Mouse (Mus musculus): ENCODE measurements around the gene Lrrc36.

Gene Lrrc36

DNA sequence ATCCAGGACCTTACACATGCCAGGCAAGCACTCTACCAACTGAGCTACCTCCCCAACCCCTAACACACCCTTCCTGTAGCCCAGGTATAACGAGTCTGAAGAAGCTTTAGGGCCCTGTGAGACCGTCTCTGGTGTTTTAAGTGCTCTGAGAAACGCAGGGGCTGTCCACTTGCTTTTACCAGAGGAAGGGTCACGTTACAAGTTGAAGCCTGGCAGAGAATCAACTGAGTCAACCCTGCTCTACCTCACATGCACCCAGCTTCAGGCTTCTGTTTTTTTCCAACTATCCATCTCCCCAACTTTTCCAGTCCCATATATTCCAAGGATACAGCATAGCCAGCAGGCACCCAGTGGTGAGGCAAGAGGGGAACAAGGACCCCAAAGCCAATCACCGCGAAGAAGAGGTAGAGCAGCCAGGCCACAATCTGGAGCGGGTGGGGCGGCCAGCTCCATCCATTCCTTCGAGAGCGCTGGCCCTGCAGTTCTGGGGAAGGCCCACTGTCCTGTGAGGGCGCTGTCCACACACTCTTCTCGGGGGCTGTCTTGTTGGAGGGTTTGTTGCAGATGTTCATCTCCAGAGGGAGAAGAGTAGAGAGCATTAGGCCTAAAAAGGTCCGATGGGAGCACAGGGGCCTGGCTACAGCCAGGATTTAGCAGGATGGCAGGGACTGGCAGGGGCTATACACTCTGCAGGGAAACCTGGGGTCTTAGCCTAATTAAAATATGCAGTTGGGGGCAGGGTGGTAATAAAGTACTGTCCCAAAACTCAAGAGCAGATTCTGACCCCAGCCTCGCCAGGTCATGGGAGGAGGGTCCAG lies 70.0 kb downstream of the Lrrc36 start:
- in situ Hi-C loops (cut with MboI, MseI) = no loop called here

DNA sequence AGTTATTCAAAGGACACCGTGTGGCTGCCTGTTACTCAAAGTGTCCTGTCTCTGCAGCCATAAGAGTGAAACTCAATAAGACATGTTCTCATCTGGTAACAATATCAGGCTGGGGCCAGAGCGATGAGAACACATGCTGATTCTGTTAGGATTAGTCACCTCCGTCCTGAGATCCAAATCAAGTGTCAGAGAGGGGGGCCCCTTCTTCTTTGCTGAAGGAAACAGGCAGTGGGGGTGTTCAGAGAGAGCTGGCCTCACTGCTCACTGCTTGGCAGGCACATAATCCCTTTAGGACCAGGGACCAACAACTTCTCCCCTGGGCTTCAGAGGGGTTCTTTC lies 70.6 kb downstream of the Lrrc36 start:
- in situ Hi-C loops (cut with MboI, MseI) = no loop called here

DNA sequence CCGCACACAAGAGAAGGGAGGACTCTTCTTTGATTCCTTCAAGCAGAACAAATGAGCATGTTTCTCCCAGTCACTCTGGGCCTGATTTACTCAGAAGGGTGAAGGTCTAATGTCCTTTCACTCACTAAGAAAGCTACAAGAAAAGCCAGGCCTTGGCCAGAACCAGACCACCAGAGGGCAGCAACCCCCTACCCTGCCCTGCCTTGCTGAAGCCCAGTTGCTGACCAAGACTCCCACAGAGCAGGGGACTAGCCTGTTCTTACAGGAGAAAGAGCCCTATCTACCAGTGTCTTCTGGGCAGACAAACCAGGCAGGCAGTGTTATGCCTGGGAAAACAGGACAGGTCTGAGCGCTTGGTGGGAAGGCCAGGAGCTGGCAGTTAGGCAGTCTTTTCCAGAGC lies 71.0 kb downstream of the Lrrc36 start:
- in situ Hi-C loops (cut with MboI, MseI) = no loop called here

DNA sequence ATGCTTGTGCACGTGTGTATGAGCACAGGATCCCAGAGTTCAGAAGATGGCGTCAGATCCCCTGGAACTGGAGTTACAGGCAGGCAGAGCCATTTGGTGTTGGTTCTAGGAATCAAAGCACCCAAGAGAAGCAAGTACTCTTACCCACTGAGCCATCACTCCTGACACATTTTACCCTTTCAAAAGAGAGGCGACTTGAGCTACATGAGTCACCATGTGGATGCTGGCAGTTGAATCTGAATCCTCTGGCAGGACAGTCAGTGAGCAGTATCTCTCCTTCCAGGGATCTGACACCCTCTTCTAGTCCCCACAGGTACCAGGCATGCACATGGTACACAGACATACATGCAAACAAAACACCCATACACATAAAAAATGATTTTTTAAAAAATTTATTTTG lies 74.7 kb downstream of the Lrrc36 start:
- in situ Hi-C loops (cut with MboI, MseI) = no loop called here

DNA sequence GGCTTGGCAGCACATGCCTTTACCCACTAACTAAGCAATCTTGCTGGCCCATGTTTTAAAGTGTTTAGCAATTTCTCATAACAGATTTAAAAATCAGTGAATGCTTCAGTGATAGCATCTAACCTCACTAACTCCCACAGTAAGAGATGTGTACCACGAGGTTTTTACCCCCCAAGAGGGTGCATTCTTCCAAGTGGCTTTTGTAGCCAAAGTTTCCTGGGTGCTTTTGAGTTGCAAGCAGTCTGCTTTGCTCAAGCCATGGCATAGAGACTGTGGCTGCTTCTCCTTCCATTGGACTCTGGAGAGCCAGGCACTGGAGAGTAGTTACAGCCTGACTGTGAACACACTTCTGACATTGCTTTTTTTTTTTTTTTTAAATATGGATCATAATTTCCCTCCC lies 75.9 kb downstream of the Lrrc36 start:
- in situ Hi-C loops (cut with MboI, MseI) = no loop called here

DNA sequence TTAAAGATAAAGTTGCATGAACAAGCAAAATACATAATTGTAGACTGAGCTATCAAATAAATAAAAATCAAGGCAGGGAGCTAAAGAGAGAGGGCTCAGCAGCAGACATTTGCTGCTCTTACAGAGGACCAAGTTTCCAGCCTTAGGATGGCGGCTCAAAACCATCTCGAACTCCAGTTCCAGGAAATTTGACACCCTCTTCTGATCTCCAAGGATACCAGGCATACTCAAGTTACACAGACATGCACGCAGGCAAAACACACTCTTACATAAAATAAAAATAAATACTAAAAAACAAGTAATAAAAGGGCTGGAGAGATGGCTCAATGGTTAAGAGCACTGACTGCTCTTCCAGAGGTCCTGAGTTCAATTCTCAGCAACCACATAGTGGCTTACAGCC lies 80.1 kb downstream of the Lrrc36 start:
- in situ Hi-C loops (cut with MboI, MseI) = no loop called here

DNA sequence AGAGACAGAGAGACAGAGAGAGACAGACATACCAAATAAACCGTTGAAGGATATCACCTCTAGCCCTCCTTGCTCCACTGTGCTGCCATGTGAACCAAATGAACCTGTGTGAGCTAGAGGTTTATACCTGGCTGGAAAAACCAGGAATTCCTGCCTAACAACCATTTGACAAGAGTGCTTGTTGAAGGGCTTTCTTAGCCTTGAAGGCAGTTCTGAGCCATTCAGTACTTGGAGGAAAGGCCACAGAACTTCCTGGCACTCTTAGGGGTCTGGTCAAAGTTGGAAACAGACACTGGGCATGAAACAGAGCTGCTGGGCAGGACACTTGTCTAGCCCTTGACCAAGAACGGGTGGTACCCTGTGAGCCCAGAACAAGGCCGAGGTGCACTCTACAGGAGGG lies 81.2 kb downstream of the Lrrc36 start:
- in situ Hi-C loops (cut with MboI, MseI) = no loop called here

DNA sequence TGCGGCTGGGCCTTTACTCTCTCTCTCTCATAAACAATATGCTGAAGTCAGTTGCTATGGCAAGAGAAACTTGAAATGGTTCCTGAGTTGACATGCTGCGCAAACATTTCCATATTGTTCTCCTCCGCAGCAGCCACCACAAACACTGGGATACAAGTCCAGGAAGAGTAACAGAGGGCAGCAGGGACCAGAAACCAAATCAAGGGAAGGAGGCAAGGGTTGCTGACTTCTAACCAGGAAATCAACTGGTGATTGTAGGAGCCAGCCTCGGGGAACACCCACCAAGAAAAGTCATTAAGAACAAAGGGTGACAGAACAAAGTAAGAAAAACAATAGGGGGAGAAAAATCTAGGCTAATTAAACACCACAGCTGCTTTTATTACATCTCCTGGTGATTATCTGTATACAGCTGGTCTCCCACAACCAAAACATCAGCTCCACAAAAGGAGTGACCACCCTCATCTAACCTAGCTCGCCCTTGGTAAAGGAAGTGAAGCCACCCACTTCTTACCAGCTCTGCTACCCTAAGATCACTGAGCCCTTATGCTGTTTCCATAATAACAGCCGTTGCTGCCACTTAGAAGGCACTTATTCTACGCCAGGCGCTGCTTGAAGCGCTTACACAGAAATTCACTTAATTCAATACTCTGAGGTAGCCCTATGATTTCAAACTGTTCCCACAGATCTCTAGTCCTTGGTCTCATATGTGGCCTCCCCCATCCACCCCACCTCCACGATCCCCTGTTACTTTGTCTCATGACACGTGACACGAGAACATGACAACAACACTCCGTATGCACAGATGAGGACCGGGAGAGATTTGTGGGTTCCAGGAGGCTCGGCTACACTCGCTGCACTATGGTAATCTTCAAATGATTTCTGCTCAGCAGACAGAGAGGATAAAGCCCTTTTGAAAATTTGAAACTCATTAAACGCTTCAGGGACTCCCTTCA lies 82.3 kb downstream of the Lrrc36 start:
- in situ Hi-C loops (cut with MboI, MseI) = no loop called here

DNA sequence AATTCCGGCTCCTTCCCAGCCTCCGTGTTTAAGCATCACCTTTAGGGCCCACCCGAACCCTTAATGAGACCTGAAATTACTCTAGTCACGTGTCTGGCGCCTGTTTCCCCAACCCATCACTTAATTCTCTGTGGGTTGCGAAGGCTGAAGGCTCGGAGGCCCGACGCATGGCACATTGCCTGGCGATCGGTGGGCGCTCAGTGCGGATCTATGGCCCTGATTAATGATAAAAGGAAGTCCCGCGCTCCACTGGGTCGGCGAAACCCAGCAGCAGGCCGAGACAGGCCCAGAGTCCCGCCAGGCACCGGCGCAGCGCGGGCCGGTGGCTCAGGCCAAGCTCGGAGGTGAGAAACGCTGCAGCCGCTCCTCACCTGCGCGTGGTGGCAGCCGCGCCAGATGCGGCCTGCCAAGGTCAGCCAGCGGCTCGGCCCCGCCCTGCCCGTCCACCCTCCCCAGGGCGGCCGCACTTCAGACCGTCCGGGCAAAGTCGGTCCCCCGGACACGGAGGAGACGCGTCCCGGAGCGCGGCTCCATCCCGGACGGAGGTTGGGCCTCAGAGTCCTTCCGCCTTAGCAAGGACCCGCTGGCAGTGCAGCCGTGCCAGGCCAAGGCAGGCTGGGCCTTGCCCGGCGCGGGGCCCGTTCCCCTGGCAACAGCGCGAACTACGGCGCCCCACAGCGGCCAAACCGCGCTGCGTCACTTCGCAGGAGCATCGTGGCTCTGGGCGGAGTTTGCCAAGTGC lies 83.2 kb downstream of the Lrrc36 start, which contains the start of gene Zdhhc1:
Zdhhc1 (minus strand) TSS at position 464 of the 742 bp plus-strand sequence.
- in situ Hi-C loops (cut with MboI, MseI) = no loop called here

DNA sequence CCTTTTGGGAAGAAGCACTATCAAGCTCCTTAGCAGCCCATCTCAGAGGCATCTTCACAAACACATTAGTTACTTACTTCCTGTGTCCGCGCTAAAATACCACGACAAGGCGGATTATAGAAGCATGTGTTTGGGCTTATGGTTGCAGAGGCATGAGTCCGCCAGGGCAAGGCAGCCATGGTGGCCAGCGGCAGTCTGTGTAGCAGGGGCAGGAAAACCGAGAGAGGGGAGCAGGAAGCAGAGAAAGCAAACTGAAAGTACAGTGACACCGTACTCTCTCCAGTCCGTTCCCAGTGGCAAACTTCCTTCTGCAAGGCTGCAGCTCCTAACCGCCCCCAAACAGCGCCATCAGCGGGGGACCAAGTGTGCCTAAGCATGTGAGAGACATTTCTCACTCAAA lies 86.4 kb downstream of the Lrrc36 start:
- in situ Hi-C loops (cut with MboI, MseI) = no loop called here

DNA sequence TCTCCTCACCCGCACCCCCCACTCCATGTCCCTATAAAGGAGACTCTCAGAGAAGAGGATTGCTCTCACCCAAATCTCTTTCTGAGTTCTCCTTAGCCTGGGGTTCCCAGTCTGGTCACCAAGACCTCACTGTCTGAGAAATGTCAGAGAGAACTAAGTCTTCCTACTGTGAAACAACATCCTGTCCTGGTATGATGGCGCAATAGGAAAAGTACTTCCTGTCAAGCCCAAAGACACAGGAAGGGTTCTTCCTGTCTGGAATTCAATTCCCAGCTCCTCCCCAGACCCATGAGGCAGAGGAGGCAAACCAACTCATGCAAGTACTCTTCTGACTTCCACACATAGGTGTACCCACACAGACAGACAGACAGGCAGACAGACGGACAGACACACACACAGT lies 91.2 kb downstream of the Lrrc36 start:
- in situ Hi-C loops (cut with MboI, MseI) = no loop called here

DNA sequence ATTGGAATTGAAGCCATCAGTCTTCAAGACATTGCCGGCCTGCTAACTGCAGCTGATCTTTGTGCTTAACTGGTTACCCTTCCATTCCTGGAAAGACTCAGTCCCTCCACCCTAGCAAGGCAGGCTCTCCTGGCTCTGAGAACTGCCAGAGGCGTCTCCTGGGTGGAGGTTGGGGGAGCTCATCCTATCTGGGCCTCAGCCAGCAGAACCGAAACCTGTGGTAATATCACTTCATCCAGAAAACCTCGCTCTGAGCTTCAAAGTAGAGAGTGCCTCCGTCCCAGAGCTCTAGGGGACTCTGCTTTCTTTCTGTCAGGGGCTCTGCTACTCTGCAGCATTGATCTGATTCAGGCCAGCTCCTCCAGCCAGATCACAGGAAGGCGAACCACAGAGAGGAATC lies 93.6 kb downstream of the Lrrc36 start:
- in situ Hi-C loops (cut with MboI, MseI) = no loop called here

DNA sequence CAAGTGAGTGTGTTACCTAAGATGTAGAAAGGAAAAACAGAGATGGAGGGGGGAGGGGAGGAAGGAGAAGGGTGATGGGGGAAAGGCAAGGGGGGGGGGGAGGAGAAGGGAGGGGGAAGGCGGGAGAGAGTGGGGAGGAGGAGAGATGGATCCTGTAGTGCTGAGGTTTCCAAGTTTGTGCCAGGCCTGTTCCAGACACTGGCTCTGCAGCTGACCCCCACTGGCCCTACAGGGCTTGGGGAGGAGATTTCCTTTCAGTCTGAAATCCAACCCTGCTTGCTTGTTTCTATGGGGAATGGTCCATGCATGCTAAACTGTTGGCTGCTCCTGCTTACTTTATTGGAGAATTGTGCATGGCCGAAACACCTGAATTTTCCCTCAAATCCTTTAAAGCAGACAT lies 95.4 kb downstream of the Lrrc36 start:
- in situ Hi-C loops (cut with MboI, MseI) = no loop called here

DNA sequence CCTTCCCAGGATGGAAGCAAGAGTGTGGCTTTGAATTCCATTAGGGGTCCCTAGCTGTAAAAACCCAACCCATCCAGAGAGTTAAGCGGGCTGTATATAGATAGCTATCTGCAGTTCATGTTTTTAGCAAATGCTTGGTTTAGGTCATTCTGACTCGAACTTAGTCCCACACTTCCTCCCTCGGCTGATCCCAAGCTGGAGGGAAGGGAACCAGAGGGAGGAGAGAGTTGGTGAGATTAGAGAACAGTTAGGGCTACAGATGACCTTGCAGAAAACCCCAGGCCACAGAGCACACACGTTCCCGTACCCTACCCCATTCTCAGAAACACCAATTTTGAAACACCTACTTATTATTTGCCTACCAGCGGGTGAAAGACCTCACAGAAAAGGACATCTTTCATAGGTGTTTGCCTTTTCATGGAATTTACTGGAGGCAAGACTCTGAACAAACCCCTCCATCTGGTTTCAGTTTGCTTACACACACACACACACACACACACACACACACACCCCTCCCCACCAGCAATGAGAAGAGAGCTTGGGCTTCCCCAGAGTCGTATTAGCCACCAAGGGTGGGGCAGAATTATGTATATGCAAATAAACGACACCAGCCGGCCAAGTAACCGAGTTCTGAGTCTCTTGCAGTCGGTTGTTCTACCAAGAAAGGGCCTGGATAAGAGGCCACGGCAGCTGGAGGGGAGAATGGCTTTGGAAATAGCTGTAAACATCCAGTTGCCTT lies 96.8 kb downstream of the Lrrc36 start:
- in situ Hi-C loops (cut with MboI, MseI) = no loop called here

Measured in T-helper 2 cell (primary cell).